Mouse (Mus musculus) megakaryocyte, embryonic 14.5 days (primary cell): ENCODE results near the gene Fggy.

Experiments
- FLI1 ChIP-seq: IDR thresholded peaks from 2 replicates; pipeline ENCODE4 v1.6.1; 2012; ENCODE audit warnings: low read length, inconsistent platforms, mixed read lengths
- GATA1 ChIP-seq: IDR thresholded peaks from 3 replicates; pipeline ENCODE4 v1.6.1; 2012; ENCODE audit warnings: mixed read lengths, low read length, inconsistent platforms, borderline replicate concordance

DNA sequence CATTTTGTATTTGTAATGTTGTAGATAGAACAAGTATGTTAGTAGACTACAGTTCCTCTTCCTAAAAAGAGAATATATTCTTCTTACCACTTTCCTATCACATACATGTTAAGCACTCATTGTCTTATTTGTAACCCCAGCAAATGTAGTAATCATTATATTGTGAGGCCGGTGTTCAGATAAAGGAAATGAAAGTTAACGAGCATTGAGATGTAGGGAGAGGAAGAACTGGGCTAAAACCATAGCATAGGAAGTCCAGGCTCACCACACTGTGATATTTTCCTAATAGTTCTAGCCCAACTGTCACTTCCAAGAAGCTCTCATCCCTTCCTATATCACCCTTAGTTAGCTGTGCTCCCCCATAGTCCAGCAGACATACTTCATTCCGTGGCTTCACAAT is 218.3 kb downstream of the Fggy start:
- TF ChIP-seq GATA1: no peak
- TF ChIP-seq FLI1: no peak
